Comparison of ENCODE assay signal across 10 mouse cellular contexts in the genomic region with DNA sequence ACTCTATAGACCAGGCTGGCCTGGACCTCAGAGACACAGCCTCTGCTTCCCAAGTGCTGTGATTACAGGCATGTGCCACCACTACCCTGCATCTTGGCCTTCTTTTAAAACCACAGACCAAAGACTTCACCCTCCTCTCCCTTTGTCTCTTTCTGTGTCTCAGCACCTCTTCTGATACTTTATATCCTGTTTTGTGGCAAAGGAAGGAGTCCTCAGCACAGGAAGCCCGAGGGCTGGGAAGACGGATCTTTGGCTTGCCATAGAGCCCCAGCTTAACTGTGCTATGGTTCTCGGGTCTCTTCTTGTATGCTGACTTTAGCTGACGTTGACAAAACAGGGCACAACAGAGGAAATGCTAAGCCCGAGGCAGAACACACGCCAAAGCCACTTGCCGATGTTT. TPM values are rescaled to one million over a fixed set of nuclear protein-coding genes. Genes with fewer than 3 reads are reported as not detected.
DNase-seq lines count a peak whose midpoint lies in the region; ATAC-seq lines count a peak whose summit lies in the region.
"Had no signal": no experiment of that assay in that cellular context is flagged by ENCODE, and none has a peak within 500 bp of the region (broad histone marks: within the 10 kb centered on the region; RNA-seq: fewer than 3 reads in every experiment).

No protein-coding gene starts in this region.

- H3K4me1 ChIP-seq in kidney, embryonic 15.5 days = peaks cover 44% of the 10 kb centered on the region
- H3K4me1 ChIP-seq in liver, embryonic 12.5 days = peaks cover 63% of the 10 kb centered on the region

- H3K27me3 ChIP-seq in kidney, embryonic 15.5 days = no peaks in the 10 kb centered on the region
- no peaks in the 10 kb centered on the region; the same call in 1 of the 2 replicates for H3K27me3 ChIP-seq in liver, embryonic 12.5 days (replicated peaks)

- H3K9me3 ChIP-seq in kidney, embryonic 15.5 days (replicated peaks) = no peaks in the 10 kb centered on the region
- no peaks in the 10 kb centered on the region for H3K9me3 ChIP-seq in liver, embryonic 12.5 days (replicated peaks)

- no peak for DNase-seq in kidney, postnatal 14 days
- DNase-seq in T-cell, adult 2 months (ENCODE audit: low spot score) = peak; percentile 54
- DNase-seq in cerebellum, postnatal 14 days = no peak
- no peak for DNase-seq in adrenal gland, postnatal 25 days

- no peak overlapping the region for H3K9ac ChIP-seq in kidney, embryonic 15.5 days
- no peak overlapping the region for H3K9ac ChIP-seq in liver, embryonic 12.5 days

- no peak overlapping the region for H3K4me3 ChIP-seq in kidney, embryonic 15.5 days (replicated peaks)
- no peak overlapping the region for H3K4me3 ChIP-seq in liver, embryonic 12.5 days

- H3K4me2 ChIP-seq in kidney, embryonic 15.5 days = no peak overlapping the region
- H3K4me2 ChIP-seq in liver, embryonic 12.5 days = no peak overlapping the region

- H3K27ac ChIP-seq in kidney, embryonic 15.5 days = peak overlapping the region; percentile 66
- H3K27ac ChIP-seq in liver, embryonic 12.5 days = peak overlapping the region; percentile 37; the same call in 1 of the 2 replicates

- no peaks in the 10 kb centered on the region for H3K36me3 ChIP-seq in kidney, embryonic 15.5 days
- H3K36me3 ChIP-seq in liver, embryonic 12.5 days = no peaks in the 10 kb centered on the region

- WGBS in kidney, embryonic 15.5 days = 75% methylated on average over 7 of the region's 7 CpGs
- 47% methylated on average over 7 of the region's 7 CpGs for WGBS in liver, embryonic 12.5 days (ENCODE audit: insufficient replicate concordance)

- no peak for ATAC-seq in kidney, embryonic 15.5 days (replicated peaks; ENCODE audit: low FRiP score)
- ATAC-seq in CD4-positive, CD25-positive, alpha-beta regulatory T cell, adult 4 months = peak; percentile 53
- ATAC-seq in liver, embryonic 12.5 days = no peak

RNA-seq across cellular contexts. Expression of a gene that starts 6.1 kb away (rescaled TPM):
- polyA plus RNA-seq in kidney, embryonic 15.5 days (2015; fragmentation: Nextera tagmentation; extraction: Ambion mirVana) = 2.1 TPM in 2 replicates
- polyA plus RNA-seq in CD4-positive, CD25-positive, alpha-beta regulatory T cell, adult 4 months (2017; shearing (Covaris generic)) = 1 to 10 TPM; 1.5 to 2.0 TPM
- 0.24 and 0.26 TPM in 2 replicates for polyA plus RNA-seq in liver, embryonic 12.5 days (2016; fragmentation: Nextera tagmentation; extraction: Ambion mirVana)
- total RNA-seq in adrenal gland, postnatal 25 days (2021) = not detected in 2 replicates
- total RNA-seq: adrenal gland, adult 18-20 months; left cerebral cortex, postnatal 25 days; MEL had no signal

RNA-seq across cellular contexts. Expression of a gene that starts 12.9 kb away (rescaled TPM):
- polyA plus RNA-seq in kidney, embryonic 15.5 days (2015; fragmentation: Nextera tagmentation; extraction: Ambion mirVana) = 144 and 153 TPM in 2 replicates
- 100 to 1,000 TPM; 376 to 396 TPM for polyA plus RNA-seq in CD4-positive, CD25-positive, alpha-beta regulatory T cell, adult 4 months (2017; shearing (Covaris generic))
- polyA plus RNA-seq in liver, embryonic 12.5 days (2016; fragmentation: Nextera tagmentation; extraction: Ambion mirVana) = 28.6 and 29.9 TPM in 2 replicates
- 421 and 586 TPM in 2 replicates for total RNA-seq in adrenal gland, postnatal 25 days (2021)

RNA-seq across cellular contexts. Expression of a gene that starts 23.3 kb away (rescaled TPM):
- 38.1 and 39.8 TPM in 2 replicates for polyA plus RNA-seq in kidney, embryonic 15.5 days (2015; fragmentation: Nextera tagmentation; extraction: Ambion mirVana)
- 10 to 100 TPM; 40.6 to 51.4 TPM for polyA plus RNA-seq in CD4-positive, CD25-positive, alpha-beta regulatory T cell, adult 4 months (2017; shearing (Covaris generic))
- polyA plus RNA-seq in liver, embryonic 12.5 days (2016; fragmentation: Nextera tagmentation; extraction: Ambion mirVana) = 16.7 and 19.8 TPM in 2 replicates
- 37.7 and 44.9 TPM in 2 replicates for total RNA-seq in adrenal gland, postnatal 25 days (2021)

RNA-seq across cellular contexts. Expression of a gene that starts 25.8 kb away (rescaled TPM):
- polyA plus RNA-seq in kidney, embryonic 15.5 days (2015; fragmentation: Nextera tagmentation; extraction: Ambion mirVana) = 1.8 and 2.8 TPM in 2 replicates
- polyA plus RNA-seq in CD4-positive, CD25-positive, alpha-beta regulatory T cell, adult 4 months (2017; shearing (Covaris generic)) = not detected
- 0.33 and 0.44 TPM in 2 replicates for polyA plus RNA-seq in liver, embryonic 12.5 days (2016; fragmentation: Nextera tagmentation; extraction: Ambion mirVana)
- 0.71 and 0.97 TPM in 2 replicates for total RNA-seq in adrenal gland, postnatal 25 days (2021)

RNA-seq across cellular contexts. Expression of a gene that starts 30.3 kb away (rescaled TPM):
- polyA plus RNA-seq in kidney, embryonic 15.5 days (2015; fragmentation: Nextera tagmentation; extraction: Ambion mirVana) = 6.5 and 8.0 TPM in 2 replicates
- polyA plus RNA-seq in CD4-positive, CD25-positive, alpha-beta regulatory T cell, adult 4 months (2017; shearing (Covaris generic)) = under 1 TPM; 0.41 to 0.77 TPM
- polyA plus RNA-seq in liver, embryonic 12.5 days (2016; fragmentation: Nextera tagmentation; extraction: Ambion mirVana) = 0.92 and 1.2 TPM in 2 replicates
- 32.9 and 50.0 TPM in 2 replicates for total RNA-seq in adrenal gland, postnatal 25 days (2021)
